Mouse (Mus musculus): ENCODE measurements at regions not wholly inside any gene's neighbourhood (a gene's known extent, or its start where the extent isn't known, plus 50 kb on each side); places are given as distances from the start of the nearest gene placed in this dataset.
"Not testable (repeated sequence)": the region's sequence is repeated elsewhere in the genome, so short reads cannot be mapped to it uniquely, and the experiment has no call there.

- Histone ChIP-seq H3K4me3 (ENCODE audit: low read depth, low read length) (no peak overlapping the region), H3K9me3 (ENCODE audit: low read length) (no peaks in the 10 kb centered on the region), H3K4me1 (ENCODE audit: insufficient read depth, low read length) (no peaks in the 10 kb centered on the region), H3K9ac (replicated peaks; ENCODE audit: low read length, poor library complexity, severe bottlenecking) (no peak overlapping the region), H3K27ac (ENCODE audit: low read depth, low read length) (no peak overlapping the region), H3K27me3 (ENCODE audit: insufficient read depth, low read length) (no peaks in the 10 kb centered on the region), H3K36me3 (ENCODE audit: insufficient read depth, low read length) (no peaks in the 10 kb centered on the region), H3K4me2 (ENCODE audit: low read depth, low read length, poor library complexity, severe bottlenecking) (no peak overlapping the region)
- TF ChIP-seq CTCF (IDR thresholded peaks at IDR 0.05): peak; percentile 96
- ATAC-seq (ENCODE audit: low FRiP score) (no peak), DNase-seq (ENCODE audit: low spot score) (peak; percentile 79)
- 7% methylated on average over 3 of the region's 3 CpGs for WGBS
These were observed 339.2 kb downstream of the Adam3 start for GRCm38 (mm10) chr8:24386462-24386861.

DNA sequence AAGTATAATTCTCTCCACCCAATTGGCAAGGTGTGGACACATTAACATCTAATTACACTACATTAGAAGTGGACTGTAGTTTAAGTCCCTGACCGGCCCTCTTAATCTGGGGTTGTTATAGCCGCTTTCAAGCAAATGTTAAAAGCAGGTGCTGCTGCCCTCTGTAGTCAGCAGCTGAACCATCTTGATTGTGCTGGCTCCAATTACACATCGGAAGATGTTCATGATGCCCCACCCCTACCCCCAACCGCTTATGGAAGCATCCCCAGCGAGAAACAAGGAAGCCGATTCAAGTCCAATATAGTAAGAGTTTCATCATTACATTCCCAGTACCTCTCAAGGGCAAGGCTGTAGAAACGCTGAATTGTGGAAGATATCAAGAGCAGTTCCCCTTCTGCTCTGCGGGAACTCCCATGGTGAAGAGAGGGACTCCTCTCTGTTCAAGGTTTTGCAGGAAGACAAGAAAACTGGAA, 341.7 kb downstream of the Adam3 start:
- H3K9me3 ChIP-seq (ENCODE audit: low read length): no peaks in the 10 kb centered on the region
- 77% methylated on average over 8 of the region's 8 CpGs for WGBS
- TF ChIP-seq CTCF (IDR thresholded peaks at IDR 0.05): peak; percentile 26; the same call in 1 of the 2 replicates
- no peaks in the 10 kb centered on the region for H3K36me3 ChIP-seq (ENCODE audit: insufficient read depth, low read length)
- no peak overlapping the region for H3K9ac ChIP-seq (replicated peaks; ENCODE audit: low read length, poor library complexity, severe bottlenecking)
- DNase-seq (ENCODE audit: low spot score): peak; percentile 44
- no peaks in the 10 kb centered on the region for H3K4me1 ChIP-seq (ENCODE audit: insufficient read depth, low read length)
- no peak for ATAC-seq (ENCODE audit: low FRiP score)
- H3K4me2 ChIP-seq (ENCODE audit: low read depth, low read length, poor library complexity, severe bottlenecking): no peak overlapping the region
- H3K27me3 ChIP-seq (ENCODE audit: insufficient read depth, low read length): no peaks in the 10 kb centered on the region
- H3K27ac ChIP-seq (ENCODE audit: low read depth, low read length): no peak overlapping the region
- no peak overlapping the region for H3K4me3 ChIP-seq (ENCODE audit: low read depth, low read length)

- H3K4me3 ChIP-seq (ENCODE audit: low read depth, low read length): no peak overlapping the region
- TF ChIP-seq CTCF (IDR thresholded peaks at IDR 0.05): no peak
- H3K27ac ChIP-seq (ENCODE audit: low read depth, low read length): no peak overlapping the region
- no peak overlapping the region for H3K4me2 ChIP-seq (ENCODE audit: low read depth, low read length, poor library complexity, severe bottlenecking)
- 77% methylated on average over 14 of the region's 14 CpGs for WGBS
- no peaks in the 10 kb centered on the region for H3K27me3 ChIP-seq (ENCODE audit: insufficient read depth, low read length)
- ATAC-seq (ENCODE audit: low FRiP score) (no peak), DNase-seq (ENCODE audit: low spot score) (no peak)
- H3K9ac ChIP-seq (replicated peaks; ENCODE audit: low read length, poor library complexity, severe bottlenecking): no peak overlapping the region
- no peaks in the 10 kb centered on the region for H3K36me3 ChIP-seq (ENCODE audit: insufficient read depth, low read length)
- no peaks in the 10 kb centered on the region for H3K4me1 ChIP-seq (ENCODE audit: insufficient read depth, low read length)
- H3K9me3 ChIP-seq (ENCODE audit: low read length): no peaks in the 10 kb centered on the region
These were observed 342.3 kb downstream of the Adam3 start for GRCm38 (mm10) chr8:24383130-24383962.

GRCm38 (mm10) chr8:24381666-24382253, 343.9 kb downstream of the Adam3 start:
- DNase-seq (ENCODE audit: low spot score): peak; percentile 9
- no peaks in the 10 kb centered on the region for H3K4me1 ChIP-seq (ENCODE audit: insufficient read depth, low read length)
- no peak overlapping the region for H3K27ac ChIP-seq (ENCODE audit: low read depth, low read length)
- H3K9ac ChIP-seq (replicated peaks; ENCODE audit: low read length, poor library complexity, severe bottlenecking): no peak overlapping the region
- TF ChIP-seq CTCF (IDR thresholded peaks at IDR 0.05): no peak
- no peaks in the 10 kb centered on the region for H3K9me3 ChIP-seq (ENCODE audit: low read length)
- H3K27me3 ChIP-seq (ENCODE audit: insufficient read depth, low read length): no peaks in the 10 kb centered on the region
- 89% methylated on average over 3 of the region's 3 CpGs for WGBS
- no peak for ATAC-seq (ENCODE audit: low FRiP score)
- H3K4me3 ChIP-seq (ENCODE audit: low read depth, low read length): no peak overlapping the region
- H3K36me3 ChIP-seq (ENCODE audit: insufficient read depth, low read length): no peaks in the 10 kb centered on the region
- H3K4me2 ChIP-seq (ENCODE audit: low read depth, low read length, poor library complexity, severe bottlenecking): no peak overlapping the region

DNA sequence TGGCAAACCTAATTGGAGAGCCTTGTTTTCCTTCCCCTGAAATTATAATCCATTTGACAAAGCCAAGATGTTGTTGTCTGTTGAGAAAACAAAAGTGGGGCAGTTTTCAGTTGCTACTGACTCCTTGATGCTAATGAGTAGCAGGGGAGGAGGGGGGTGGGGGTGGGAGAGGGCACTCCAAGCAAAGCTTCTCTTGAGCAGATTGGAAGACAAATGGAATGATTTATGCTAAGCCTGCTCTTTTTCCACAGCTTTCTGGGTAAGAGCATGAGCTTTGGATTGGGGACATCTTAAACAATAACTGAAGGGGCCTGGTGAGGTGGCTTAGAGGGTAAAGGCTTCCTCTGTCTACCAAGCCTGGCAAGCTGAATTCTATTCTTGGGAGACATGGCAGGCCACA, 347.6 kb downstream of the Adam3 start:
- Histone ChIP-seq H3K9me3 (ENCODE audit: low read length) (no peaks in the 10 kb centered on the region), H3K27me3 (ENCODE audit: insufficient read depth, low read length) (no peaks in the 10 kb centered on the region), H3K4me2 (ENCODE audit: low read depth, low read length, poor library complexity, severe bottlenecking) (no peak overlapping the region), H3K4me1 (ENCODE audit: insufficient read depth, low read length) (no peaks in the 10 kb centered on the region), H3K9ac (replicated peaks; ENCODE audit: low read length, poor library complexity, severe bottlenecking) (no peak overlapping the region), H3K36me3 (ENCODE audit: insufficient read depth, low read length) (no peaks in the 10 kb centered on the region), H3K27ac (ENCODE audit: low read depth, low read length) (no peak overlapping the region), H3K4me3 (ENCODE audit: low read depth, low read length) (no peak overlapping the region)
- no peak for DNase-seq (ENCODE audit: low spot score)
- TF ChIP-seq CTCF (IDR thresholded peaks at IDR 0.05): no peak
- ATAC-seq (ENCODE audit: low FRiP score): no peak

DNA sequence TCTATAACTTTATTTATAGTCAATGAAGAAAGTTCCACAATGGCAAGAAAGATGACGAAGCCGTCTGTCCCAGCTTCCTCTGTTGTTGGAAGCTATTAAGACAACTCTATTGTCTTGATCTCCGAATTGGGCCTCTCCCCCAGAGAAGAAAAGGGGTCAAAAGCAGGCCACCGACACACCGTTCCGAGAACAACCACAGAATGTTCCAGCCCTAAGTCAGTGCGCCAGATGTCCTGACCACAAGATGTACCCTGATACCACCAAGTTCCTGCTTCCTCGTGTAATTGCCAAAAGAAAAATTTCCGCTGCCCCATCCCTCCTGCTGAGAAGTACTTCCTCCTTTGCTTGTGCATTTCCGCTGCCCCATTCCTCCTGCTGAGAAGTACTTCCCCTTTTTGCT, 348.8 kb downstream of the Adam3 start:
- H3K9ac ChIP-seq (replicated peaks; ENCODE audit: low read length, poor library complexity, severe bottlenecking); H3K4me1 ChIP-seq (ENCODE audit: insufficient read depth, low read length); H3K4me2 ChIP-seq (ENCODE audit: low read depth, low read length, poor library complexity, severe bottlenecking); H3K36me3 ChIP-seq (ENCODE audit: insufficient read depth, low read length); ATAC-seq (ENCODE audit: low FRiP score); H3K27ac ChIP-seq (ENCODE audit: low read depth, low read length); H3K9me3 ChIP-seq (ENCODE audit: low read length); H3K27me3 ChIP-seq (ENCODE audit: insufficient read depth, low read length); DNase-seq (ENCODE audit: low spot score); H3K4me3 ChIP-seq (ENCODE audit: low read depth, low read length): not testable (repeated sequence)
- 85% methylated on average over 10 of the region's 10 CpGs for WGBS
